Mouse (Mus musculus): ENCODE measurements at regions not wholly inside any gene's neighbourhood (a gene's known extent, or its start where the extent isn't known, plus 50 kb on each side); places are given as distances from the start of the nearest gene placed in this dataset.
A peak's percentile ranks its signal among the peaks of the same experiment; 100 is the strongest.

GRCm38 (mm10) chr1:177335961-177336360, 78.0 kb upstream of the Akt3 start:
- no peak for DNase-seq

GRCm38 (mm10) chr1:177323366-177323765, 65.4 kb upstream of the Akt3 start:
- DNase-seq: no peak

DNA sequence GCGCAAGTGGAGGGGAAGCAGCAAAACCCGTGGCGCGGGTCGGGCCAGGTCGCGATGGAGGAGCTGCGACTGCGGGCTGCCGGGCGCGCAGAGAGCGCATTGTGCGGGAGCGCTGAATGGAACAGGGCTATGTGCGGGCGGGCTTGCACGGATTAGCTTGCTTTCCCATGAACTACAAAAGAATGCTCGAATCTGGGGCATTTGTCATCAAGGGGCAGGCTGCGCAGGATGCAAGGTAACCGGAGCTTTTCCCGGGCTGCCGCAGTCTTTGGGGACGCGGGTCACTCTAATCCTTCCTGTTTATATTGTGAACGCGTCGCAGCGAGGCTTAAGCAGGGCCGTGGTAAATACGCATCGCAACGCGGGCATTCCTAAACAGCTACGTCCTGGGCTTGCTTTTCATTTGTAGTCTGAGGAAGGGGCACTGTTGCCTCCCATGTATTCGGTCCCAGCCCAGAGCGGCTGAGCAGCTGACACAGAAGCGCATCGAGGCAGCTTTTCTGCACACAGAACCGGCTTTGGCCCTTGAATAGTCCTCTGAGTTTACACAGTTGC, 64.8 kb upstream of the Akt3 start:
- DNase-seq: peak; percentile 13

- DNase-seq: no peak
Observed at GRCm38 (mm10) chr1:177322307-177322685, 64.3 kb upstream of the Akt3 start.

- DNase-seq: no peak
Observed at GRCm38 (mm10) chr1:177321655-177322306, 63.8 kb upstream of the Akt3 start.

GRCm38 (mm10) chr1:177308213-177308872, 50.3 kb upstream of the Akt3 start:
- DNase-seq: no peak
